Mouse (Mus musculus): ENCODE results near the gene Bmp8b. TPM values are rescaled to one million over a fixed set of nuclear protein-coding genes. Genes with fewer than 3 reads are reported as not detected.
"Not testable (repeated sequence)": the region's sequence is repeated elsewhere in the genome, so short reads cannot be mapped to it uniquely, and the experiment has no call there.

Bmp8b gene
- polyA plus RNA-seq, 1 experiment from 2014 or later = not detected

GRCm38 (mm10) chr4:123152003-123152402 is 47.0 kb downstream of the Bmp8b start:
- H3K36me3 ChIP-seq (ENCODE audit: control insufficient read depth, insufficient read depth, low read length) = no peaks in the 10 kb centered on the region
- ATAC-seq (replicated peaks; ENCODE audit: insufficient number of reproducible peaks, low FRiP score, low TSS enrichment) = no peak
- no peak overlapping the region for H3K4me3 ChIP-seq (ENCODE audit: low read depth, low read length)
- H3K4me2 ChIP-seq = no peak overlapping the region
- 69% methylated on average over 4 of the region's 4 CpGs for WGBS (ENCODE audit: insufficient replicate concordance)
- H3K9ac ChIP-seq (ENCODE audit: low read depth, low read length) = no peak overlapping the region
- no peaks in the 10 kb centered on the region for H3K4me1 ChIP-seq (ENCODE audit: control insufficient read depth, insufficient read depth, low read length)
- no peak overlapping the region for H3K27ac ChIP-seq (ENCODE audit: low read depth, low read length)
- no peaks in the 10 kb centered on the region for H3K9me3 ChIP-seq (replicated peaks; ENCODE audit: control insufficient read depth, low read length)
- peaks cover 5% of the 10 kb centered on the region for H3K27me3 ChIP-seq (ENCODE audit: control insufficient read depth, insufficient read depth, low read length)

- WGBS (ENCODE audit: insufficient replicate concordance) = 36% methylated on average over 5 of the region's 5 CpGs
- ATAC-seq (replicated peaks; ENCODE audit: insufficient number of reproducible peaks, low FRiP score, low TSS enrichment) = no peak
- H3K36me3 ChIP-seq (ENCODE audit: control insufficient read depth, insufficient read depth, low read length) = no peaks in the 10 kb centered on the region
- peaks cover 3% of the 10 kb centered on the region for H3K27me3 ChIP-seq (ENCODE audit: control insufficient read depth, insufficient read depth, low read length)
- no peaks in the 10 kb centered on the region for H3K4me1 ChIP-seq (ENCODE audit: control insufficient read depth, insufficient read depth, low read length)
- H3K9me3 ChIP-seq (replicated peaks; ENCODE audit: control insufficient read depth, low read length) = no peaks in the 10 kb centered on the region
- no peak overlapping the region for H3K4me3 ChIP-seq (ENCODE audit: low read depth, low read length)
- H3K27ac ChIP-seq (ENCODE audit: low read depth, low read length) = no peak overlapping the region
- H3K4me2 ChIP-seq = no peak overlapping the region
- no peak overlapping the region for H3K9ac ChIP-seq (ENCODE audit: low read depth, low read length)
Measured at GRCm38 (mm10) chr4:123152976-123153375, 48.0 kb downstream of the Bmp8b start.

GRCm38 (mm10) chr4:123155004-123155403 is 50.0 kb downstream of the Bmp8b start:
- H3K9me3 ChIP-seq (replicated peaks; ENCODE audit: control insufficient read depth, low read length) = no peaks in the 10 kb centered on the region

GRCm38 (mm10) chr4:123155427-123155826 is 50.5 kb downstream of the Bmp8b start:
- no peak for ATAC-seq (replicated peaks; ENCODE audit: insufficient number of reproducible peaks, low FRiP score, low TSS enrichment)
- Histone ChIP-seq H3K27me3 (ENCODE audit: control insufficient read depth, insufficient read depth, low read length) (peaks cover 8% of the 10 kb centered on the region), H3K9me3 (replicated peaks; ENCODE audit: control insufficient read depth, low read length) (no peaks in the 10 kb centered on the region), H3K4me2 (no peak overlapping the region), H3K4me3 (ENCODE audit: low read depth, low read length) (no peak overlapping the region), H3K4me1 (ENCODE audit: control insufficient read depth, insufficient read depth, low read length) (no peaks in the 10 kb centered on the region), H3K9ac (ENCODE audit: low read depth, low read length) (no peak overlapping the region), H3K27ac (ENCODE audit: low read depth, low read length) (no peak overlapping the region), H3K36me3 (ENCODE audit: control insufficient read depth, insufficient read depth, low read length) (no peaks in the 10 kb centered on the region)
- 53% methylated on average over 2 of the region's 2 CpGs for WGBS (ENCODE audit: insufficient replicate concordance)

More at GRCm38 (mm10) chr4:123155004-123155403, 50.0 kb downstream of the Bmp8b start:
- Histone ChIP-seq H3K9ac (ENCODE audit: low read depth, low read length) (no peak overlapping the region), H3K27me3 (ENCODE audit: control insufficient read depth, insufficient read depth, low read length) (peaks cover 5% of the 10 kb centered on the region), H3K4me1 (ENCODE audit: control insufficient read depth, insufficient read depth, low read length) (no peaks in the 10 kb centered on the region), H3K4me3 (ENCODE audit: low read depth, low read length) (no peak overlapping the region), H3K36me3 (ENCODE audit: control insufficient read depth, insufficient read depth, low read length) (no peaks in the 10 kb centered on the region), H3K27ac (ENCODE audit: low read depth, low read length) (no peak overlapping the region), H3K4me2 (no peak overlapping the region)
- WGBS (ENCODE audit: insufficient replicate concordance) = 28% methylated on average over 4 of the region's 4 CpGs
- ATAC-seq (replicated peaks; ENCODE audit: insufficient number of reproducible peaks, low FRiP score, low TSS enrichment) = no peak

GRCm38 (mm10) chr4:123155840-123156239 is 50.9 kb downstream of the Bmp8b start:
- Histone ChIP-seq H3K27me3 (ENCODE audit: control insufficient read depth, insufficient read depth, low read length) (peaks cover 11% of the 10 kb centered on the region), H3K9ac (ENCODE audit: low read depth, low read length) (no peak overlapping the region), H3K9me3 (replicated peaks; ENCODE audit: control insufficient read depth, low read length) (no peaks in the 10 kb centered on the region), H3K4me3 (ENCODE audit: low read depth, low read length) (no peak overlapping the region), H3K27ac (ENCODE audit: low read depth, low read length) (no peak overlapping the region), H3K4me1 (ENCODE audit: control insufficient read depth, insufficient read depth, low read length) (no peaks in the 10 kb centered on the region), H3K4me2 (no peak overlapping the region), H3K36me3 (ENCODE audit: control insufficient read depth, insufficient read depth, low read length) (no peaks in the 10 kb centered on the region)
- ATAC-seq (replicated peaks; ENCODE audit: insufficient number of reproducible peaks, low FRiP score, low TSS enrichment) = no peak

- peaks cover 12% of the 10 kb centered on the region for H3K27me3 ChIP-seq (ENCODE audit: control insufficient read depth, insufficient read depth, low read length)
- peaks cover 4% of the 10 kb centered on the region; the same call in 1 of the 2 replicates for H3K4me1 ChIP-seq (ENCODE audit: control insufficient read depth, insufficient read depth, low read length)
- no peak overlapping the region for H3K27ac ChIP-seq (ENCODE audit: low read depth, low read length)
- WGBS (ENCODE audit: insufficient replicate concordance) = 74% methylated on average over 6 of the region's 6 CpGs
- H3K9ac ChIP-seq (ENCODE audit: low read depth, low read length) = no peak overlapping the region
- no peak for ATAC-seq (replicated peaks; ENCODE audit: insufficient number of reproducible peaks, low FRiP score, low TSS enrichment)
- no peak overlapping the region for H3K4me3 ChIP-seq (ENCODE audit: low read depth, low read length)
- H3K4me2 ChIP-seq = no peak overlapping the region
- no peaks in the 10 kb centered on the region for H3K36me3 ChIP-seq (ENCODE audit: control insufficient read depth, insufficient read depth, low read length)
- no peaks in the 10 kb centered on the region for H3K9me3 ChIP-seq (replicated peaks; ENCODE audit: control insufficient read depth, low read length)
Measured at GRCm38 (mm10) chr4:123160571-123160970, 55.6 kb downstream of the Bmp8b start.

- H3K36me3 ChIP-seq (ENCODE audit: control insufficient read depth, insufficient read depth, low read length); H3K9me3 ChIP-seq (replicated peaks; ENCODE audit: control insufficient read depth, low read length); H3K9ac ChIP-seq (ENCODE audit: low read depth, low read length); H3K4me3 ChIP-seq (ENCODE audit: low read depth, low read length); ATAC-seq (replicated peaks; ENCODE audit: insufficient number of reproducible peaks, low FRiP score, low TSS enrichment); H3K4me1 ChIP-seq (ENCODE audit: control insufficient read depth, insufficient read depth, low read length); H3K27ac ChIP-seq (ENCODE audit: low read depth, low read length); H3K4me2 ChIP-seq: not testable (repeated sequence)
- WGBS (ENCODE audit: insufficient replicate concordance) = 86% methylated on average over 3 of the region's 3 CpGs
- peaks cover 12% of the 10 kb centered on the region for H3K27me3 ChIP-seq (ENCODE audit: control insufficient read depth, insufficient read depth, low read length)
Measured at GRCm38 (mm10) chr4:123161251-123161650, 56.3 kb downstream of the Bmp8b start.

GRCm38 (mm10) chr4:123162305-123162917 is 57.4 kb downstream of the Bmp8b start:
- H3K4me1 ChIP-seq (ENCODE audit: control insufficient read depth, insufficient read depth, low read length) = peaks cover 4% of the 10 kb centered on the region; the same call in 1 of the 2 replicates
- ATAC-seq (replicated peaks; ENCODE audit: insufficient number of reproducible peaks, low FRiP score, low TSS enrichment) = no peak
- H3K9ac ChIP-seq (ENCODE audit: low read depth, low read length) = 0 out of 2 replicates have a peak overlapping the region, but pooled peaks have one; percentile 28
- H3K36me3 ChIP-seq (ENCODE audit: control insufficient read depth, insufficient read depth, low read length) = no peaks in the 10 kb centered on the region
- peak overlapping the region; percentile 18; the same call in 1 of the 2 replicates for H3K4me3 ChIP-seq (ENCODE audit: low read depth, low read length)
- WGBS (ENCODE audit: insufficient replicate concordance) = 9% methylated on average over 15 of the region's 15 CpGs
- H3K9me3 ChIP-seq (replicated peaks; ENCODE audit: control insufficient read depth, low read length) = no peaks in the 10 kb centered on the region
- H3K4me2 ChIP-seq = peak overlapping the region; percentile 56
- no peak overlapping the region for H3K27ac ChIP-seq (ENCODE audit: low read depth, low read length)
- peaks cover 12% of the 10 kb centered on the region for H3K27me3 ChIP-seq (ENCODE audit: control insufficient read depth, insufficient read depth, low read length)

- H3K36me3 ChIP-seq (ENCODE audit: control insufficient read depth, insufficient read depth, low read length) = no peaks in the 10 kb centered on the region
- no peak for ATAC-seq (replicated peaks; ENCODE audit: insufficient number of reproducible peaks, low FRiP score, low TSS enrichment)
- H3K27me3 ChIP-seq (ENCODE audit: control insufficient read depth, insufficient read depth, low read length) = peaks cover 12% of the 10 kb centered on the region
- no peak overlapping the region for H3K4me2 ChIP-seq
- H3K9me3 ChIP-seq (replicated peaks; ENCODE audit: control insufficient read depth, low read length) = no peaks in the 10 kb centered on the region
- no peak overlapping the region for H3K27ac ChIP-seq (ENCODE audit: low read depth, low read length)
- no peak overlapping the region for H3K9ac ChIP-seq (ENCODE audit: low read depth, low read length)
- H3K4me3 ChIP-seq (ENCODE audit: low read depth, low read length) = no peak overlapping the region
- WGBS (ENCODE audit: insufficient replicate concordance) = 46% methylated on average over 15 of the region's 15 CpGs
- H3K4me1 ChIP-seq (ENCODE audit: control insufficient read depth, insufficient read depth, low read length) = peaks cover 4% of the 10 kb centered on the region; the same call in 1 of the 2 replicates
Measured at GRCm38 (mm10) chr4:123164157-123164556, 59.2 kb downstream of the Bmp8b start.

All from heart, embryonic 11.5 days (tissue).